Mouse (Mus musculus): ENCODE results near the gene Ackr4. TPM values are rescaled to one million over a fixed set of nuclear protein-coding genes. Genes with fewer than 3 reads are reported as not detected.

Gene Ackr4
- polyA plus RNA-seq, 2 experiments, result 0.11 to 0.24 TPM

GRCm38 (mm10) chr9:104079379-104079778 is 47.4 kb downstream of the Ackr4 start:
- ATAC-seq (ENCODE audit: insufficient read depth), result no peak

GRCm38 (mm10) chr9:104078780-104079179 is 48.0 kb downstream of the Ackr4 start:
- TF ChIP-seq CTCF (IDR thresholded peaks at IDR 0.05; ENCODE audit: low read depth) (no peak), EP300 (IDR thresholded peaks at IDR 0.05; ENCODE audit: low read depth) (no peak)
- H3K4me1 ChIP-seq (replicated peaks; ENCODE audit: control insufficient read depth in 2 of 2, insufficient read depth in 2 of 2, low read length in 1 of 2), result no peaks in the 10 kb centered on the region
- 85% methylated on average over 1 of the region's 1 CpGs for WGBS (ENCODE audit: insufficient replicate concordance)
- H3K9me3 ChIP-seq (ENCODE audit: control insufficient read depth, low read length), result no peaks in the 10 kb centered on the region
- no peaks in the 10 kb centered on the region for H3K36me3 ChIP-seq (replicated peaks; ENCODE audit: control insufficient read depth, insufficient read depth, low read depth)
- no peaks in the 10 kb centered on the region for H3K27me3 ChIP-seq (ENCODE audit: control insufficient read depth, insufficient read depth, low read length)
- H3K27ac ChIP-seq, result no peak overlapping the region
- H3K4me3 ChIP-seq (ENCODE audit: insufficient read depth in 1 of 2, low read depth in 2 of 2, low read length in 2 of 2), result no peak overlapping the region
- H3K4me2 ChIP-seq (ENCODE audit: low read depth), result no peak overlapping the region
- ATAC-seq (ENCODE audit: insufficient read depth) (no peak), DNase-seq (ENCODE audit: low read depth in 3 of 3, low spot score in 3 of 3) (no peak)
- no peak overlapping the region for H3K9ac ChIP-seq (replicated peaks)

More at GRCm38 (mm10) chr9:104079379-104079778, 47.4 kb downstream of the Ackr4 start:
- Histone ChIP-seq H3K36me3 (replicated peaks; ENCODE audit: control insufficient read depth, insufficient read depth, low read depth) (no peaks in the 10 kb centered on the region; the same call in 1 of the 2 replicates), H3K27ac (no peak overlapping the region), H3K9me3 (ENCODE audit: control insufficient read depth, low read length) (no peaks in the 10 kb centered on the region), H3K4me2 (ENCODE audit: low read depth) (no peak overlapping the region), H3K4me3 (ENCODE audit: insufficient read depth in 1 of 2, low read depth in 2 of 2, low read length in 2 of 2) (no peak overlapping the region), H3K9ac (replicated peaks) (no peak overlapping the region), H3K4me1 (replicated peaks; ENCODE audit: control insufficient read depth in 2 of 2, insufficient read depth in 2 of 2, low read length in 1 of 2) (no peaks in the 10 kb centered on the region), H3K27me3 (ENCODE audit: control insufficient read depth, insufficient read depth, low read length) (no peaks in the 10 kb centered on the region)
- 47% methylated on average over 5 of the region's 5 CpGs for WGBS (ENCODE audit: insufficient replicate concordance)
- DNase-seq (ENCODE audit: low read depth in 3 of 3, low spot score in 3 of 3), result peak in 1 of 3 experiments; percentile 28
- TF ChIP-seq EP300 (IDR thresholded peaks at IDR 0.05; ENCODE audit: low read depth), result no peak
- peak; percentile 82 for TF ChIP-seq CTCF (IDR thresholded peaks at IDR 0.05; ENCODE audit: low read depth)

GRCm38 (mm10) chr9:104075808-104076207 is 50.9 kb downstream of the Ackr4 start:
- Histone ChIP-seq H3K9ac (replicated peaks) (no peak overlapping the region), H3K27me3 (ENCODE audit: control insufficient read depth, insufficient read depth, low read length) (no peaks in the 10 kb centered on the region), H3K36me3 (replicated peaks; ENCODE audit: control insufficient read depth, insufficient read depth, low read depth) (no peaks in the 10 kb centered on the region), H3K4me2 (ENCODE audit: low read depth) (no peak overlapping the region), H3K9me3 (ENCODE audit: control insufficient read depth, low read length) (no peaks in the 10 kb centered on the region), H3K27ac (no peak overlapping the region), H3K4me1 (replicated peaks; ENCODE audit: control insufficient read depth in 2 of 2, insufficient read depth in 2 of 2, low read length in 1 of 2) (no peaks in the 10 kb centered on the region; a peak in 1 of 4 replicates), H3K4me3 (ENCODE audit: insufficient read depth in 1 of 2, low read depth in 2 of 2, low read length in 2 of 2) (no peak overlapping the region)
- DNase-seq (ENCODE audit: low read depth in 3 of 3, low spot score in 3 of 3), result no peak
- TF ChIP-seq CTCF (IDR thresholded peaks at IDR 0.05; ENCODE audit: low read depth), result peak; percentile 53
- TF ChIP-seq EP300 (IDR thresholded peaks at IDR 0.05; ENCODE audit: low read depth), result no peak
- no peak for ATAC-seq (ENCODE audit: insufficient read depth)
- 54% methylated on average over 2 of the region's 2 CpGs for WGBS (ENCODE audit: insufficient replicate concordance)

- peak; percentile 39; the same call in 1 of the 2 replicates for ATAC-seq (ENCODE audit: insufficient read depth)
- H3K36me3 ChIP-seq (replicated peaks; ENCODE audit: control insufficient read depth, insufficient read depth, low read depth), result no peaks in the 10 kb centered on the region
- H3K27me3 ChIP-seq (ENCODE audit: control insufficient read depth, insufficient read depth, low read length), result no peaks in the 10 kb centered on the region
- 42% methylated on average over 8 of the region's 8 CpGs for WGBS (ENCODE audit: insufficient replicate concordance)
- H3K9ac ChIP-seq (replicated peaks), result no peak overlapping the region
- TF ChIP-seq EP300 (IDR thresholded peaks at IDR 0.05; ENCODE audit: low read depth), result no peak
- no peak for TF ChIP-seq CTCF (IDR thresholded peaks at IDR 0.05; ENCODE audit: low read depth)
- H3K4me1 ChIP-seq (replicated peaks; ENCODE audit: control insufficient read depth in 2 of 2, insufficient read depth in 2 of 2, low read length in 1 of 2), result peaks cover 0 to 2% of the 10 kb centered on the region in 2 experiments; a peak in 2 of 4 replicates
- no peak for DNase-seq (ENCODE audit: low read depth in 3 of 3, low spot score in 3 of 3)
- no peak overlapping the region for H3K4me2 ChIP-seq (ENCODE audit: low read depth)
- H3K4me3 ChIP-seq (ENCODE audit: insufficient read depth in 1 of 2, low read depth in 2 of 2, low read length in 2 of 2), result no peak overlapping the region
- H3K27ac ChIP-seq, result no peak overlapping the region
- H3K9me3 ChIP-seq (ENCODE audit: control insufficient read depth, low read length), result no peaks in the 10 kb centered on the region
These were observed 55.7 kb downstream of the Ackr4 start for GRCm38 (mm10) chr9:104070863-104071604.

- Histone ChIP-seq H3K4me1 (replicated peaks; ENCODE audit: control insufficient read depth in 2 of 2, insufficient read depth in 2 of 2, low read length in 1 of 2) (peaks cover 0 to 2% of the 10 kb centered on the region in 2 experiments; a peak in 2 of 4 replicates), H3K4me2 (ENCODE audit: low read depth) (no peak overlapping the region), H3K36me3 (replicated peaks; ENCODE audit: control insufficient read depth, insufficient read depth, low read depth) (no peaks in the 10 kb centered on the region), H3K9ac (replicated peaks) (no peak overlapping the region), H3K4me3 (ENCODE audit: insufficient read depth in 1 of 2, low read depth in 2 of 2, low read length in 2 of 2) (no peak overlapping the region), H3K9me3 (ENCODE audit: control insufficient read depth, low read length) (no peaks in the 10 kb centered on the region), H3K27ac (no peak overlapping the region), H3K27me3 (ENCODE audit: control insufficient read depth, insufficient read depth, low read length) (no peaks in the 10 kb centered on the region)
- no peak for DNase-seq (ENCODE audit: low read depth in 3 of 3, low spot score in 3 of 3)
- TF ChIP-seq EP300 (IDR thresholded peaks at IDR 0.05; ENCODE audit: low read depth) (no peak), CTCF (IDR thresholded peaks at IDR 0.05; ENCODE audit: low read depth) (no peak)
- WGBS (ENCODE audit: insufficient replicate concordance), result 30% methylated on average over 4 of the region's 4 CpGs
- ATAC-seq (ENCODE audit: insufficient read depth), result no peak
These were observed 56.5 kb downstream of the Ackr4 start for GRCm38 (mm10) chr9:104070241-104070640.
